Mouse (Mus musculus): ENCODE measurements around the gene Gm19345. TPM values are rescaled to one million over a fixed set of nuclear protein-coding genes. Genes with fewer than 3 reads are reported as not detected.

Gene Gm19345
- polyA plus RNA-seq, 1 experiment from 2014 or later: 0.28 TPM

GRCm38 (mm10) chr7:19818440-19818839 is 33.4 kb upstream of the Gm19345 start:
- Histone ChIP-seq H3K4me1 (peaks cover 43% of the 10 kb centered on the region), H3K27ac (no peak overlapping the region; the same call in 1 of the 2 replicates), H3K9ac (no peak overlapping the region), H3K9me3 (0 out of 2 replicates have a peak, but pooled peaks cover 5% of the 10 kb centered on the region), H3K36me3 (no peaks in the 10 kb centered on the region), H3K4me3 (no peak overlapping the region), H3K27me3 (peaks cover 28% of the 10 kb centered on the region), H3K4me2 (no peak overlapping the region)
- WGBS: 74% methylated on average over 5 of the region's 5 CpGs
- ATAC-seq (ENCODE audit: insufficient number of reproducible peaks, insufficient read depth, low FRiP score, low TSS enrichment, low read depth): no peak

GRCm38 (mm10) chr7:19818875-19819274 is 32.9 kb upstream of the Gm19345 start:
- no peak for ATAC-seq (ENCODE audit: insufficient number of reproducible peaks, insufficient read depth, low FRiP score, low TSS enrichment, low read depth)

GRCm38 (mm10) chr7:19820347-19821048 is 31.3 kb upstream of the Gm19345 start:
- WGBS: 71% methylated on average over 3 of the region's 3 CpGs
- Histone ChIP-seq H3K36me3 (no peaks in the 10 kb centered on the region), H3K27me3 (peaks cover 26% of the 10 kb centered on the region), H3K4me2 (no peak overlapping the region), H3K9me3 (0 out of 2 replicates have a peak, but pooled peaks cover 5% of the 10 kb centered on the region), H3K27ac (no peak overlapping the region), H3K4me1 (peaks cover 56% of the 10 kb centered on the region), H3K9ac (no peak overlapping the region), H3K4me3 (no peak overlapping the region)
- no peak for ATAC-seq (ENCODE audit: insufficient number of reproducible peaks, insufficient read depth, low FRiP score, low TSS enrichment, low read depth)

More at GRCm38 (mm10) chr7:19818875-19819274, 32.9 kb upstream of the Gm19345 start:
- Histone ChIP-seq H3K9ac (no peak overlapping the region), H3K36me3 (no peaks in the 10 kb centered on the region), H3K4me2 (no peak overlapping the region), H3K9me3 (0 out of 2 replicates have a peak, but pooled peaks cover 5% of the 10 kb centered on the region), H3K4me3 (no peak overlapping the region), H3K27me3 (peaks cover 26% of the 10 kb centered on the region), H3K4me1 (peaks cover 48% of the 10 kb centered on the region), H3K27ac (no peak overlapping the region; the same call in 1 of the 2 replicates)
- 85% methylated on average over 7 of the region's 7 CpGs for WGBS

GRCm38 (mm10) chr7:19821633-19822032 is 30.2 kb upstream of the Gm19345 start:
- Histone ChIP-seq H3K9ac (no peak overlapping the region), H3K4me2 (peak overlapping the region; percentile 77), H3K4me1 (peaks cover 47% of the 10 kb centered on the region), H3K9me3 (0 out of 2 replicates have a peak, but pooled peaks cover 5% of the 10 kb centered on the region), H3K27ac (no peak overlapping the region), H3K36me3 (no peaks in the 10 kb centered on the region), H3K27me3 (peaks cover 26% of the 10 kb centered on the region), H3K4me3 (peak overlapping the region; percentile 51)
- 55% methylated on average over 7 of the region's 7 CpGs for WGBS
- no peak for ATAC-seq (ENCODE audit: insufficient number of reproducible peaks, insufficient read depth, low FRiP score, low TSS enrichment, low read depth)

GRCm38 (mm10) chr7:19822193-19822592 is 29.6 kb upstream of the Gm19345 start:
- H3K27me3 ChIP-seq: peaks cover 26% of the 10 kb centered on the region
- peak overlapping the region; percentile 75 for H3K9ac ChIP-seq
- 4% methylated on average over 20 of the region's 20 CpGs for whole genome bisulfite sequencing
- H3K4me3 ChIP-seq: peak overlapping the region; percentile 51
- H3K9me3 ChIP-seq: 0 out of 2 replicates have a peak, but pooled peaks cover 5% of the 10 kb centered on the region
- H3K4me2 ChIP-seq: peak overlapping the region; percentile 77
- ATAC-seq (ENCODE audit: insufficient number of reproducible peaks, insufficient read depth, low FRiP score, low TSS enrichment, low read depth): no peak
- peaks cover 47% of the 10 kb centered on the region for H3K4me1 ChIP-seq
- peak overlapping the region; percentile 92; the same call in 1 of the 2 replicates for H3K27ac ChIP-seq
- no peaks in the 10 kb centered on the region for H3K36me3 ChIP-seq

- H3K27me3 ChIP-seq: peaks cover 26% of the 10 kb centered on the region
- H3K9ac ChIP-seq: peak within 1 kb of the TSS; percentile 75
- H3K36me3 ChIP-seq: no peaks in the 10 kb centered on the region
- H3K4me2 ChIP-seq: peak within 1 kb of the TSS; percentile 77
- peak within 1 kb of the TSS; percentile 51 for H3K4me3 ChIP-seq
- 0 out of 2 replicates have a peak, but pooled peaks cover 5% of the 10 kb centered on the region for H3K9me3 ChIP-seq
- H3K27ac ChIP-seq: peak within 1 kb of the TSS; percentile 92
- 1% methylated on average over 41 of the region's 42 CpGs for WGBS
- no peak for ATAC-seq (ENCODE audit: insufficient number of reproducible peaks, insufficient read depth, low FRiP score, low TSS enrichment, low read depth)
- peaks cover 43% of the 10 kb centered on the region for H3K4me1 ChIP-seq
Measured at GRCm38 (mm10) chr7:19822604-19823058, 29.2 kb upstream of the Gm19345 start, which contains the start of gene Bcl3. Gene Bcl3 (minus strand): TSS chr7:19822770.

- H3K4me1 ChIP-seq: peaks cover 39% of the 10 kb centered on the region
- H3K36me3 ChIP-seq: no peaks in the 10 kb centered on the region
- ATAC-seq (ENCODE audit: insufficient number of reproducible peaks, insufficient read depth, low FRiP score, low TSS enrichment, low read depth): peak; percentile 53
- 18% methylated on average over 16 of the region's 16 CpGs for WGBS
- peak overlapping the region; percentile 51; the same call in 1 of the 2 replicates for H3K4me3 ChIP-seq
- peak overlapping the region; percentile 92 for H3K27ac ChIP-seq
- peak overlapping the region; percentile 77 for H3K4me2 ChIP-seq
- peak overlapping the region; percentile 23 for H3K9ac ChIP-seq
- H3K9me3 ChIP-seq: 0 out of 2 replicates have a peak, but pooled peaks cover 5% of the 10 kb centered on the region
- peaks cover 26% of the 10 kb centered on the region for H3K27me3 ChIP-seq
Measured at GRCm38 (mm10) chr7:19823256-19824181, 28.3 kb upstream of the Gm19345 start.

- peak overlapping the region; percentile 92 for H3K27ac ChIP-seq
- peak overlapping the region; percentile 1; the same call in 1 of the 2 replicates for H3K4me3 ChIP-seq
- H3K4me2 ChIP-seq: peak overlapping the region; percentile 77
- H3K4me1 ChIP-seq: peaks cover 39% of the 10 kb centered on the region
- H3K9me3 ChIP-seq: 0 out of 2 replicates have a peak, but pooled peaks cover 5% of the 10 kb centered on the region
- H3K9ac ChIP-seq: peak overlapping the region; percentile 36; the same call in 1 of the 2 replicates
- no peaks in the 10 kb centered on the region for H3K36me3 ChIP-seq
- H3K27me3 ChIP-seq: peaks cover 26% of the 10 kb centered on the region
- ATAC-seq (ENCODE audit: insufficient number of reproducible peaks, insufficient read depth, low FRiP score, low TSS enrichment, low read depth): peak; percentile 89
- WGBS: 24% methylated on average over 26 of the region's 26 CpGs
Measured at GRCm38 (mm10) chr7:19824182-19824973, 27.4 kb upstream of the Gm19345 start.

- no peak for ATAC-seq (ENCODE audit: insufficient number of reproducible peaks, insufficient read depth, low FRiP score, low TSS enrichment, low read depth)
- Histone ChIP-seq H3K4me1 (peaks cover 50% of the 10 kb centered on the region), H3K4me3 (no peak overlapping the region), H3K27ac (peak overlapping the region; percentile 51), H3K36me3 (no peaks in the 10 kb centered on the region), H3K9me3 (no peaks in the 10 kb centered on the region), H3K9ac (no peak overlapping the region), H3K4me2 (no peak overlapping the region), H3K27me3 (peaks cover 15% of the 10 kb centered on the region)
- 27% methylated on average over 6 of the region's 6 CpGs for WGBS
Measured at GRCm38 (mm10) chr7:19826756-19827155, 25.0 kb upstream of the Gm19345 start.

GRCm38 (mm10) chr7:19829694-19830093 is 22.1 kb upstream of the Gm19345 start:
- 85% methylated on average over 3 of the region's 3 CpGs for WGBS
- no peak overlapping the region for H3K27ac ChIP-seq

More at GRCm38 (mm10) chr7:19829694-19830093, 22.1 kb upstream of the Gm19345 start:
- H3K27me3 ChIP-seq: no peaks in the 10 kb centered on the region; the same call in 1 of the 2 replicates
- no peaks in the 10 kb centered on the region for H3K9me3 ChIP-seq
- no peak for ATAC-seq (ENCODE audit: insufficient number of reproducible peaks, insufficient read depth, low FRiP score, low TSS enrichment, low read depth)
- no peaks in the 10 kb centered on the region for H3K36me3 ChIP-seq
- peaks cover 24% of the 10 kb centered on the region for H3K4me1 ChIP-seq
- no peak overlapping the region for H3K9ac ChIP-seq
- H3K4me3 ChIP-seq: no peak overlapping the region
- H3K4me2 ChIP-seq: no peak overlapping the region
